Mouse (Mus musculus) heart, embryonic 13.5 days (tissue): ENCODE data around the gene Mpl. TPM values are rescaled to one million over a fixed set of nuclear protein-coding genes. Genes with fewer than 3 reads are reported as not detected.

ENCODE experiments used
- ATAC-seq: fragments of 200-750 bp; cut with Nextera tagmentation; 2 replicates; pipeline ENCODE4 v1.8.0; 2017; ENCODE audit warnings: moderate TSS enrichment; ENCODE audit not compliant: insufficient number of reproducible peaks, low FRiP score, low TSS enrichment; ENCODE audit errors: extremely low read depth
- H3K27ac ChIP-seq: fragments of 300-500 bp; sonication (generic); replicated peaks from 2 replicates; pipeline ENCODE4 v1.5.1; 2015; ENCODE audit warnings: moderate library complexity, mild to moderate bottlenecking, inconsistent platforms
- H3K27me3 ChIP-seq: fragments of 300-500 bp; sonication (generic); replicated peaks from 2 replicates; pipeline ENCODE4 v1.6.1; 2015; ENCODE audit warnings: mild to moderate bottlenecking, inconsistent platforms
- H3K36me3 ChIP-seq: fragments of 300-500 bp; sonication (generic); 2 replicates; pipeline ENCODE4 v1.6.1; 2015; ENCODE audit warnings: mild to moderate bottlenecking, inconsistent platforms
- H3K4me1 ChIP-seq: fragments of 300-500 bp; sonication (generic); 2 replicates; pipeline ENCODE4 v1.6.1; 2015; ENCODE audit warnings: inconsistent platforms
- H3K4me2 ChIP-seq: fragments of 300-500 bp; sonication (generic); 2 replicates; pipeline ENCODE4 v1.6.1; 2015; ENCODE audit warnings: inconsistent platforms, mild to moderate bottlenecking, moderate library complexity
- H3K4me3 ChIP-seq: fragments of 300-500 bp; sonication (generic); 2 replicates; pipeline ENCODE4 v1.5.1; 2015; ENCODE audit warnings: moderate library complexity, mild to moderate bottlenecking, inconsistent platforms
- H3K9ac ChIP-seq: fragments of 300-500 bp; sonication (generic); 2 replicates; pipeline ENCODE4 v1.6.1; 2015; ENCODE audit warnings: inconsistent platforms, mild to moderate bottlenecking, moderate library complexity
- H3K9me3 ChIP-seq: fragments of 300-500 bp; sonication (generic); 2 replicates; pipeline ENCODE4 v1.6.1; 2016; ENCODE audit warnings: inconsistent platforms
- whole genome bisulfite sequencing: fragments of 180-500 bp; shearing (Covaris S2); methylation state at CpG from one replicate; pipeline ENCODE4 v1.1.7; 2015; ENCODE audit warnings: mixed read lengths; 5-methylcytosine and 5-hydroxymethylcytosine counted together
- polyA plus RNA-seq: library from polyadenylated mRNA; unstranded; fragments of >200 nt; fragmentation: Nextera tagmentation; extraction: Ambion mirVana; gene quantifications from 2 replicates; pipeline ENCODE4 v1.2.1, GENCODE M21; 2015

Mpl gene
- polyA plus RNA-seq = 2.1 and 2.2 TPM in 2 replicates

- H3K36me3 ChIP-seq = no peaks in the 10 kb centered on the region
- H3K4me3 ChIP-seq = no peak within 1 kb of the TSS
- H3K9me3 ChIP-seq = no peaks in the 10 kb centered on the region
- H3K9ac ChIP-seq = no peak within 1 kb of the TSS
- H3K4me2 ChIP-seq = no peak within 1 kb of the TSS
- no peaks in the 10 kb centered on the region for H3K27me3 ChIP-seq
- 53% methylated on average over 9 of the region's 9 CpGs for WGBS
- H3K27ac ChIP-seq = no peak within 1 kb of the TSS
- H3K4me1 ChIP-seq = no peaks in the 10 kb centered on the region; the same call in 1 of the 2 replicates
- no peak for ATAC-seq
Measured at GRCm38 (mm10) chr4:118457345-118457975, at the start of gene Mpl. Gene Mpl, minus strand, starts transcription at chr4:118457513.

DNA sequence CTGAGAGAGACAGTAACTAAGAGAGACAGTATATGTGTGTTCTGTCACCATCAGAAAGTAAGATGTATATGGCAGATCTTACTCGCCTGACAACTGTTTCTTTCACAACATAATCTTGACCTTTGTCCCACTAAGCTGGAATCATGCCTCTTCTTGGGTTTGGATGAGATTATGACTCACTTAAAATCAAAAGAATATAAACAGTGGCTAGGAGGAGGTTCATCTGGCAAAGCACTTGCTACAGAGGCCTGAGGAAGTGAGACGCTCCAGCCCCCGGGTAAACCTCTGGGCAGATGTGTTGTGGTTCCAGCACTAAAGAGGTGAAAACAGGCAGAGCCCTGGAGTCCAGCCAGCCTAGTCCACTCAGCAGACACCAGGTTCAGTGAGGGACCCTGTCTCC is 48.2 kb upstream of the Mpl start:
- Histone ChIP-seq H3K36me3 (no peaks in the 10 kb centered on the region), H3K27me3 (no peaks in the 10 kb centered on the region), H3K27ac (no peak overlapping the region), H3K4me1 (no peaks in the 10 kb centered on the region), H3K9ac (no peak overlapping the region), H3K9me3 (no peaks in the 10 kb centered on the region), H3K4me2 (no peak overlapping the region), H3K4me3 (no peak overlapping the region)
- WGBS = 49% methylated on average over 3 of the region's 3 CpGs
- ATAC-seq = no peak

DNA sequence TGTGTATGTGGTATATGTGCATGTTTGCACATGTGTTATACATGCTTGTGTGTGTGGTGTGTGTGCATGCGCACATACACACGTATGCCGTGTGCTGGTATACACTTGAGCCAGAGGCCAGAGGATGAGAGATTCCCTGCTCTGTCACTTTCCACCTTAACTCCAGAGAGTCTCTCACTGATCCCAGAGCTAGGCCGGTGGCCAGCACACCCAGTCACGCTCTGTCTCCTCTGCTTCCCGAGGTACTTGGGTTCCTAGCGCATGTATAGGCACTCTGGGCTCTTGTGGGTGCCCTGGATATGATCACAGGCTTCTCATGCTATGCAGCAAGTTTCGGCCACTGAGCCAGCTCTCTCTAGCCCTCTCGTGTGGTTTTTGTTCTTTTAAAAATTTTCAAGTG is 43.5 kb upstream of the Mpl start:
- Histone ChIP-seq H3K9ac (no peak overlapping the region), H3K4me1 (no peaks in the 10 kb centered on the region), H3K4me3 (no peak overlapping the region), H3K27ac (no peak overlapping the region), H3K4me2 (no peak overlapping the region), H3K27me3 (no peaks in the 10 kb centered on the region), H3K9me3 (no peaks in the 10 kb centered on the region), H3K36me3 (no peaks in the 10 kb centered on the region)
- no peak for ATAC-seq
- WGBS = 74% methylated on average over 9 of the region's 9 CpGs

GRCm38 (mm10) chr4:118500171-118500724 is 42.9 kb upstream of the Mpl start:
- ATAC-seq = no peak
- H3K4me2 ChIP-seq = no peak overlapping the region
- H3K9me3 ChIP-seq = no peaks in the 10 kb centered on the region
- H3K27ac ChIP-seq = no peak overlapping the region
- no peaks in the 10 kb centered on the region for H3K4me1 ChIP-seq
- H3K9ac ChIP-seq = no peak overlapping the region
- WGBS = 60% methylated on average over 6 of the region's 6 CpGs
- H3K36me3 ChIP-seq = no peaks in the 10 kb centered on the region
- H3K27me3 ChIP-seq = no peaks in the 10 kb centered on the region
- H3K4me3 ChIP-seq = no peak overlapping the region

DNA sequence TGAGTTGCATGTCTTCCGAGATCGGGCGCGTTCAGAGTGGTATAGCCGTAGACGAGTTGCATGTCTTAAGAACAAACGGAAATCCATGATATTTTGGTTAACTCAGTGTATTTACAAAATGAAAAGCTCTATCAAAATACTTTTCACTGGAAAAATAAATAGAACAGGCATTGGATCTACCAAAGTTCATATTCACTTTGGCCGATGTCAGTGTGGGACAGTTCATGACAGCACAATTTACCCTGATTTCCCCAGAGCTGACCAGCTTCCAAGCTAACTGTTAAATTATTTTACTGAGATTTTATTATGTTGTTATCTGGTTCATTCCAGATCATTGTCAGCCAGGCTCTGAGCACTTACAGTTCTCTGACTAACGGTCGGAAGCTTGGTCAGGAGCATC is 33.1 kb upstream of the Mpl start:
- Histone ChIP-seq H3K27me3 (no peaks in the 10 kb centered on the region), H3K9ac (no peak overlapping the region), H3K4me2 (no peak overlapping the region), H3K4me1 (peaks cover 16% of the 10 kb centered on the region), H3K36me3 (no peaks in the 10 kb centered on the region), H3K4me3 (no peak overlapping the region), H3K9me3 (no peaks in the 10 kb centered on the region), H3K27ac (0 out of 2 replicates have a peak overlapping the region, but pooled peaks have one; percentile 16)
- 71% methylated on average over 10 of the region's 10 CpGs for WGBS
- ATAC-seq = no peak

GRCm38 (mm10) chr4:118489717-118490132 is 32.4 kb upstream of the Mpl start, which contains the start of gene Tie1:
Gene Tie1, minus strand, starts transcription at chr4:118490061.
- ATAC-seq = peak; percentile 86
- 59% methylated on average over 7 of the region's 8 CpGs for WGBS

GRCm38 (mm10) chr4:118476773-118477530 is 19.6 kb upstream of the Mpl start:
- no peak overlapping the region for H3K9ac ChIP-seq
- H3K4me2 ChIP-seq = no peak overlapping the region
- no peaks in the 10 kb centered on the region; the same call in 1 of the 2 replicates for H3K36me3 ChIP-seq
- H3K9me3 ChIP-seq = no peaks in the 10 kb centered on the region
- ATAC-seq = no peak
- WGBS = 71% methylated on average over 15 of the region's 15 CpGs
- no peak overlapping the region for H3K27ac ChIP-seq
- 0 out of 2 replicates have a peak, but pooled peaks cover 8% of the 10 kb centered on the region for H3K27me3 ChIP-seq
- H3K4me1 ChIP-seq = no peaks in the 10 kb centered on the region
- no peak overlapping the region for H3K4me3 ChIP-seq

More at GRCm38 (mm10) chr4:118489717-118490132, 32.4 kb upstream of the Mpl start, which contains the start of gene Tie1:
- Histone ChIP-seq H3K4me3 (peak within 1 kb of the TSS; percentile 45), H3K9me3 (no peaks in the 10 kb centered on the region), H3K9ac (peak within 1 kb of the TSS; percentile 74), H3K4me1 (peaks cover 19% of the 10 kb centered on the region), H3K4me2 (peak within 1 kb of the TSS; percentile 55), H3K36me3 (no peaks in the 10 kb centered on the region), H3K27me3 (no peaks in the 10 kb centered on the region), H3K27ac (peak within 1 kb of the TSS; percentile 80)

DNA sequence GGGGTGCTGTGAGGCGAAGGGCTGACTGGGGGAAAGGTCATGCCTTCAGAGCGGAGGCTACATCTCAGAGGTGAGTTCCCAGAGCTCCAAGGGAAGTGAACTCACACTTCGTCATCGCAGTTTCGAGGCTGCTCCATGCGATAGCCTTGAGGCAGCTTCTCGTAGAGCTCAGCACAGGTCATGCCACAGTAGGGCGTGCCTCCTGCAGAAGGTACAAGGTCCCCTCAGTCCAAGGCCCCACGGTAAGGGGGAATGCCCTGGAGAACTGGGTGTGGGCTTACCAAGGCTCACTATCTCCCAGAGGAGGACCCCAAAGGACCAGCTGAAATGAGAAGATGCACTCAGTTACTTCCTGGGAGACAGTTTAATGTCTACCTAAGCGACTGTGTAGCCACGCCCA is 15.4 kb upstream of the Mpl start:
- H3K4me2 ChIP-seq = no peak overlapping the region
- WGBS = 86% methylated on average over 11 of the region's 11 CpGs
- H3K9me3 ChIP-seq = no peaks in the 10 kb centered on the region
- H3K27me3 ChIP-seq = 0 out of 2 replicates have a peak, but pooled peaks cover 3% of the 10 kb centered on the region
- H3K27ac ChIP-seq = no peak overlapping the region
- H3K4me3 ChIP-seq = no peak overlapping the region
- H3K9ac ChIP-seq = no peak overlapping the region
- no peak for ATAC-seq
- H3K4me1 ChIP-seq = no peaks in the 10 kb centered on the region
- H3K36me3 ChIP-seq = no peaks in the 10 kb centered on the region; the same call in 1 of the 2 replicates

DNA sequence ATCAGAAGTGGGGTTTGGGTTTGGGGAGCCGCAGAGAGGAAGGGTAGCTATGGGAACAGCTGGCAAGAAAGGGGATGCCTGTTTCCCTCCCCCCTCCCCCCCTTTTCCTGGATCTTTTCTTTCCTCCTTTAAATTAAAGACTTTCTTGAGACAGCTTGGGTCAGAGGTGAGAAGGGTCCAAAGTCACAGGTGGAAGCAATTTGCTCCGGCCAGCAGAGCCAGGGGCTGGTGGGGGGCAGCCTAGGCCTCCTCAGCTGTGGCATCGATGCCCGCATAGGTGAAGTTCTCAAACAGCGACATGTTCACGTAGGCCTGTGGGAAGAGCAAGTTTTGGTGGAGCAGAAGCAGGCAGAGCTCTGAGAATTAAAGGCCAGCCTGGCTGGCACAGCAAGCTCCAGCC is 14.0 kb upstream of the Mpl start:
- no peaks in the 10 kb centered on the region for H3K9me3 ChIP-seq
- no peak overlapping the region for H3K27ac ChIP-seq
- ATAC-seq = no peak

DNA sequence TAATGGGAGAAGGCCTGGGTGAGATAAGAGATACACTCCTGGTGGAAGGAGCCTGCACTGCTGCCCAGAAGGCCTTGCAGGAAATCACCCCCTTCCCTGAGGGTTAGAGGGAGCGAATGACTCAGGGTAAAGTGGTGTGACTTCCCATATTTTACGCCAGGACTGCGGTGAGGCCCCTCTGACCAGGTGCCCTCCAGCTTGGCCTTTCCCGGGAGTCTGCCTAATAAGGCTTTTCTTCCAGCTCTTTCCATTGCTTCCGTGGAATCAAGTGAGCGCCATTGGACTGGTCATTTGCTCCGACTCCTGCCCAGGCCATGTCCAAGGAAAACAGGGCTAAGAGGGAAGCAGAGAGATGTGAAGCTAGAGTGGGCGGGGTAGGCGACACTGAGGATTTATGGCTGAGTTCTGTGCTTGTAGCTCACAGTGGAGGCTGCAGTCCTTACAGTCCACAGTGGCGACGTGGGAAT is 8.4 kb upstream of the Mpl start:
- Histone ChIP-seq H3K9ac (no peak overlapping the region), H3K27me3 (no peaks in the 10 kb centered on the region), H3K9me3 (no peaks in the 10 kb centered on the region), H3K4me1 (peaks cover 12% of the 10 kb centered on the region), H3K36me3 (no peaks in the 10 kb centered on the region), H3K4me3 (no peak overlapping the region), H3K27ac (peak overlapping the region; percentile 58), H3K4me2 (no peak overlapping the region)
- WGBS = 30% methylated on average over 11 of the region's 11 CpGs
- ATAC-seq = peak; percentile 61; the same call in 1 of the 2 replicates

More for the DNA sequence above, 14.0 kb upstream of the Mpl start:
- Histone ChIP-seq H3K4me1 (no peaks in the 10 kb centered on the region), H3K4me3 (no peak overlapping the region), H3K9ac (no peak overlapping the region), H3K27me3 (0 out of 2 replicates have a peak, but pooled peaks cover 3% of the 10 kb centered on the region), H3K4me2 (no peak overlapping the region), H3K36me3 (no peaks in the 10 kb centered on the region; the same call in 1 of the 2 replicates)
- WGBS = 81% methylated on average over 6 of the region's 6 CpGs

DNA sequence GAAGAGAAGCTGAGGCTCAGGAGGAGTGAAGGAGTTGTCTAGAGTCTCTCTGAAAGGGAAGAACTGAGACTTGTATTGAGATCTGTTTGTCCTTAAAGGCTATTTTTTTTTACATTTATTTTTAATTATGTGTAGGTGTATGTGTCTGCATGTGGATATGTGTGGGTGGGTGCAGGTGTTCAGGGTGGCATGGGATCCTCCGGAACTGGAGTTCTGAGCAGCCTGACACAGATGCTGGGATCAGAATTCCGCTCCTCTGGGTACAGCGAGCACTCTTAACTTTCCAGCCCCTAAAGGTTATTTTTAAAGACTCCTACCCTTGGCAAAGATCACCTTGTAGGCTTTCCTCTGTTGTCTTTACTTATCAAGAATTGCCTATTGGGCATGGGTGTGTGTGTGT is 7.6 kb upstream of the Mpl start:
- Histone ChIP-seq H3K27ac (0 out of 2 replicates have a peak overlapping the region, but pooled peaks have one; percentile 36), H3K27me3 (no peaks in the 10 kb centered on the region), H3K4me3 (no peak overlapping the region), H3K4me2 (no peak overlapping the region), H3K9ac (0 out of 2 replicates have a peak overlapping the region, but pooled peaks have one; percentile 8), H3K36me3 (no peaks in the 10 kb centered on the region), H3K9me3 (no peaks in the 10 kb centered on the region), H3K4me1 (peaks cover 12% of the 10 kb centered on the region)
- 67% methylated on average over 3 of the region's 3 CpGs for WGBS
- no peak for ATAC-seq
